Mouse (Mus musculus) cortical plate, adult 2 months (tissue): Measurements from ENCODE around the gene Dkkl1.

Experiments
- CTCF ChIP-seq: fragments of 200-500 bp; IDR thresholded peaks from 2 replicates; pipeline ENCODE4 v1.5.1; 2011; ENCODE audit warnings: mild to moderate bottlenecking, control low read depth, low read length; ENCODE audit not compliant: insufficient read depth; ENCODE audit errors: extremely low read depth
- POLR2A ChIP-seq: fragments of 200-500 bp; IDR thresholded peaks from 2 replicates; pipeline ENCODE4 v1.6.1; 2011; ENCODE audit warnings: mild to moderate bottlenecking, low read length, control low read depth; ENCODE audit not compliant: insufficient read depth; ENCODE audit errors: extremely low read depth

GRCm38 (mm10) chr7:45183672-45184071 lies 28.3 kb downstream of the Dkkl1 start:
- TF ChIP-seq POLR2A (no peak), CTCF (no peak)
